Mouse (Mus musculus) NIH3T3 (cell line): Measurements from ENCODE around the gene Pfdn6.
"Not testable (repeated sequence)": the region's sequence is repeated elsewhere in the genome, so short reads cannot be mapped to it uniquely, and the experiment has no call there.

Experiments
- DNase-seq: peaks from one replicate; pipeline ENCODE4 v3.0.0-alpha.2; 2012; ENCODE audit warnings: low read depth

Gene Pfdn6

DNA sequence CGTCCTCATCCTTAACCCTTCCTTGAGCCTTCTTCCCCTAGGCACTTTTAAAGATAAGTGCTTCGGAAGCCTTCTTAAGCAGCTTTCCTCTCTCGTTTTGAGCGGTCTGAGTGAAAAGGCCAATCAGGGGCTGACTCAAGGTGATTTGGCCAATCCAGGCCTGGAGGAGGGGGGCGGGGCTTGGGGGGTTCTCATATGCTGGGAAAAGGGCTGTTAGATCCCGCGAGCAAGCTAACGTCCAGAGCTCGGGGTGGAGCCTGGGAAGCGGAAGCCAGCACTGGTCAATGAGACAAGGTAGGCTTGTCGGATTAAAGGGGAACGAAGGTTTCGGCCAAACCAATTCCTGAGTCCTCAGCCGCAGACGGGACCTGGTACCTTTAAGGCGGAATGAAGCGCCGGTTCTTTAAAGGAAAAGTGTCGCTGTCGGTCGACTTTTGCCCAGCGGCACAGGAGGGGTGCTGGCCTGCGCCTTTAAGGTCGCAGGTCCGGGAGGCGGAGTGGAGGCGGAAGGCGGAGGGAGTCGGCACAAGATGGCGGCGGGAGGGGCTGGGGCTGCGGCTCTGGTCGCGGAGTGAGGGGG lies 24.4 kb downstream of the Pfdn6 start, which contains the start of the genes Tapbp and Zbtb22:
TSS of gene Tapbp (plus strand) at position 229 of the 580 bp plus-strand sequence.
TSS of gene Zbtb22 (plus strand) at position 234 of the 580 bp plus-strand sequence.
- peak; percentile 99 for DNase-seq

GRCm38 (mm10) chr17:33914969-33915391 lies 25.2 kb downstream of the Pfdn6 start:
- no peak for DNase-seq

- DNase-seq, result no peak
Observed at GRCm38 (mm10) chr17:33913905-33914304, 26.2 kb downstream of the Pfdn6 start.

GRCm38 (mm10) chr17:33913264-33913663 lies 26.9 kb downstream of the Pfdn6 start:
- no peak for DNase-seq

- no peak for DNase-seq
Observed at GRCm38 (mm10) chr17:33911813-33912414, 28.2 kb downstream of the Pfdn6 start.

DNA sequence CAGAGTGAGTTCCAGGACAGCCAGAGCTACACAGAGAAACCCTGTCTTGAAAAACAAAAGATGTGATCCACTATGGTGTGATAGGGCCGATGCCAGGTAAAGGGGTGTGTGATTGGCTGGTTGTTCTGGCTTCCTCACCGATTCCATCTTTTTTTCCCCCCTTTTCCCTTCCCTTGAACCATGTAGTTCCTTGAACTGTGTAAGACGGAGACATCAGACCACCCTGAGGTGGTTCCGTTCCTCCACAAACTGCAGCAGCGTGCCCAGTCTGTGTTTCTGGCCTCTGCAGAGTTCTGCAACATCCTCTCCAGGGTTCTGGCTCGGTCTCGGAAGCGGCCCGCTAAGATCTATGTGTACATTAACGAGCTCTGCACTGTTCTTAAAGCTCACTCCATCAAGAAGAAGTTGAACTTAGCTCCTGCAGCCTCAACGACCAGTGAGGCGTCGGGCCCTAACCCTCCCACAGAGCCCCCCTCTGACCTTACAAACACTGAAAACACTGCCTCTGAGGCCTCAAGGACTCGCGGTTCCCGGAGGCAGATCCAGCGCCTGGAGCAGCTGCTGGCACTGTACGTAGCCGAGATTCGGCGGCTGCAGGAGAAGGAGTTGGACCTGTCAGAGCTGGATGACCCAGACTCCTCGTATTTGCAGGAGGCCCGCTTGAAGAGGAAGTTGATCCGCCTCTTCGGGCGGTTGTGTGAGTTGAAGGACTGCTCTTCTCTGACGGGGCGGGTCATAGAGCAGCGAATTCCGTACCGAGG lies 28.9 kb downstream of the Pfdn6 start:
- no peak for DNase-seq

DNA sequence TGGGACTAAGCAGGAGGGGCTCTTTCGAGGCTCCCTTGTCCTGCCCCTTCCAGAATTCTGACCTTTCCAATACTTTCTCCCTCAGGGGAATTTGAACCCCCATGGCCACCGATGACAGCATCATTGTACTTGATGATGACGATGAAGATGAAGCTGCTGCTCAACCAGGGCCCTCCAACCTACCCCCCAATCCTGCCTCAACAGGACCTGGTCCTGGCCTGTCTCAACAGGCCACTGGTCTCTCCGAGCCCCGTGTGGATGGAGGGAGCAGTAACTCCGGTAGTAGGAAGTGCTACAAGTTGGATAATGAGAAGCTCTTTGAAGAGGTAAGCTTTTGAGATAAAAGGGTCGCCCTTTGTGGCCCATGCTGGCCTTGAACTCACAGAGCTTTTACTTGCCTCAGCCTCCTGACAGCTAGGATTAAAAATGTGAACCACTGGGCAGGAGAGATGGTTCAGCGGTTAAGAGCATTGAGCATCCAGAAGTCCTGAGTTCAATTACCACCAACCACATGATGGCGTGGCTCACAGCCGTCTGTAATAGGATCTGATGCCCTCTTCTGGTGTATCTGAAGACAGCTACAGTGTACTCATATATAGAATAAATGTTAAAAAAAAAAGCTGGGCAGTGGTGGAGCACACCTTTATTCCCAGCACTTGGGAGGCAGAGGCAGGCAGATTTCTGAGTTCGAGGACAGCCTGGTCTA lies 29.6 kb downstream of the Pfdn6 start:
- DNase-seq, result peak; percentile 66

- DNase-seq, result peak; percentile 75
Observed at GRCm38 (mm10) chr17:33909869-33910250, 30.3 kb downstream of the Pfdn6 start.

- peak; percentile 100 for DNase-seq
Observed at GRCm38 (mm10) chr17:33909077-33909868, 30.9 kb downstream of the Pfdn6 start, which contains the start of gene Daxx. TSS of gene Daxx (plus strand) at chr17:33909414.

- DNase-seq, result peak; percentile 60
Observed at GRCm38 (mm10) chr17:33908331-33909076, 31.6 kb downstream of the Pfdn6 start.

DNA sequence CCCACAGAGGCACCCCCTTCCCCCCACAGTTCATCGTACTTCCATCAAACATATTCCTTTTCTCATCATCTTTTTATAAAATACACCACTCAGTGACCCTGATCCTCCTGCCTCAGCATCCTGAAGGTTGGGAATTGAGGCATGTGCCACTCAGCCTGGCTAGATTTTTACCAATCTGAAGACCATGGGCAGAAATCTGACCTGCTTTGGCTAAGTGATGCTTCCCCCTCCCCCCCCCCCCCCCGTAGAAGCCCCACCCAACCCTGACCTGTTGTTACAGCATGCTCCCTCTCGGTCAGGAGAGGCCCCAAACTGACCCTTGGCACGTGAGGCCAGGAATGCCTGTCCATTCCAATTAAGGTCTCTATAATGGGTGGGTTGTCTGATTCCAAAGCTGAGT lies 35.3 kb downstream of the Pfdn6 start, which contains the start of gene Platr17:
TSS of gene Platr17 (plus strand) at position 301 of the 400 bp plus-strand sequence.
- DNase-seq, result not testable (repeated sequence)

DNA sequence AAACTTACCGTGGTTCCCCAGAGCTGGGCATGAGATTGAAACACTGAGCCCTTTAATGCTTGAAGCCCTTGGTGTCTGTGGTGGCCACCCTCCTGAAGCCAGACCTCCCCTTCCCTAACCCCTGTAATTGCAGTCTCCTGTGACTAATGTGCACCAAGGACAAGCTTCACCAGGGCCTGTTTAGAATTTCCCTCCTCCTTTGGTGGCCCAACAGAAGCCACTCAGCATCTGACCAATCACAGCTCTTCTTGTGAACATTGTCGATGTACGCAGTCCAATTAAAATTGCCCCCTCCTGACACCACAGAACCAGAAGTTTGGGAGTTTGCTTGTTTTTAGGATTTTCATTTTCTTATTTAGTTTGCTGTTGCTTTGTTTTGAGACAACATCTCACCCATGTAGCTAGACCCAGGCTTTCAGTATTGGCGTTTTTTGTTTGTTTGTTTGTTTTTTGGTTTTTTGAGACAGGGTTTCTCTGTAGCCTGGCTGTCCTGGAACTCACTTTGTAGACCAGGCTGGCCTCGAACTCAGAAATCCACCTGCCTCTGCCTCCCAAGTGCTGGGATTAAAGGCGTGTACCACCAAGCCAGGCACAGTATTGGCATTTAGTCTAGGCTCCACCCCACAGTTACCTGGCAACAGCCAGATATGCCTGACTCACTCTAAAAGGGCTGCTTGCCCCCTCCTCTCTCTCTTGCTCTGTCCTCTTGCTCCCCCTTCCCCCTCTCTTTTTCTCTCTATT lies 36.1 kb downstream of the Pfdn6 start:
- not testable (repeated sequence) for DNase-seq

DNA sequence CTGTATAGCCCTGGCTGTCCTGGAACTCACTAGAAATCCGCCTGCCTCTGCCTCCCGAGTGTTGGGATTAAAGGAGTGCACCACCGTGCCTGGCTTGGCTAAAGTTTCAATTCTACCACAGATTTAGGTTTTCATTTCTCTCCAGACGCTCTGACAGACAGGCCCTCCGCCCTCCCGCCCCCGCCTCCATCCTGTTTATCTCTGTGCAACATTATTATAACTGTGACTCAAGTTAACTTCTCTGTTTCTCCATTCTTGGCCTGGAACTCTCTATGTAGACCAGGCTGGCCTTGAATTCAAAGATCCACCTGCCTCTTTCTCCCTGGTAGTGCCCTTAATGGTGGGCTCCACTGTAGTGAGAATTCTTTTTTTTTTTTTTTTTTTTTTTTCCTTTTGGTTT lies 37.7 kb downstream of the Pfdn6 start:
- DNase-seq, result no peak

DNA sequence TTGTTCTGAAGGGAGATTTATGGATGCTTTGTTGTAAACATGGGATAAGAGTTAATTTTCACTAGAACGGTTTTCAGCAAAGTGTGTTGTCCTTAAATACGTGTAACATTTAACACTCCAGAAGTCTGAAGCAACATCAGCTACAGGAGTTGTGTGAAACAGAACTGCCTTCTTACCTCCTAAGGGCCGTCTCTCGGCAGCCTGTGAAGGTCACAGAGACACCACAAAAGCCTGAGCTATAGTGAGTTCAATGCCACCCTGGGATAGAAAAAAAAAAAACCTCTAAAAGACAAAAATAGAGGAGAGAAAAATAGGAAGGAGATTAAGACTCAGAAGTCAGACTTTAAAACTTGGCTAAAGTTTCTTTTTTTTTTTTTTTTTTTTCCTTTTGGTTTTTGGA lies 38.1 kb downstream of the Pfdn6 start:
- no peak for DNase-seq

- DNase-seq, result no peak
Observed at GRCm38 (mm10) chr17:33901653-33902052, 38.5 kb downstream of the Pfdn6 start.

- DNase-seq, result no peak
Observed at GRCm38 (mm10) chr17:33900989-33901314, 39.2 kb downstream of the Pfdn6 start.

DNA sequence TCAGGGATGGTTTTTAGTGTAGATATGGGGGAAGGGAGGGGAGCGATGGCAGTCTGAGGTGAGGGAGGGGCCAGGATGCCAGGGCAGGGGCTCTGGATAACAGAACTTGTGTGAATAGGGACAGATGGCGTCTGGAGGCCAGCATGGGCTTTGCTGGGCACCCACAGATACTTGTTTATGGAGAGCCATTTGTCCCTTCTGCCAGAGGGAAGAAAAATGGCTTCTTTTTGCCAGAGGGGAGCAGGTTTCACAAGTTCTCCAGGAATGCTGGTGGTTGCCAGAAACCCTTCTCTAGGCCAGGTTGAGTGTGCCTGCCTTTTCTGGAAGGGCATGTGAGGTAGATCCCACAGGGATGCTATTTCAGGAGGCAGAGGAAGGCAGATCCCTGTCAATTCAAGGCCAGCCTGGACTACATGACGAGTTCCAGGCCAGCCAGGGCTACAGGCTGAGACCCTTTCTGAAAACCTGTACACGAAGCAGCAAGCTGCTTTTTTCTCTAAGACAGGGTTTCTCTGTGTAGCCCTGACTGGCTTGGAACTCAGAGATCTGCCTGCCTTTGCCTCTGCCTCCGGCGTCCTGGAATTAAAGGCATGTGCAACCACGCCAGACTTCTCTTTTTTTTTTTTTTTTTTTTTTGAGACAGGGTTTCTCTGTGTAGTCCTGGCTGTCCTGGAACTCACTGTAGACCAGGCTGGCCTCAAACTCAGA lies 39.7 kb downstream of the Pfdn6 start:
- peak; percentile 24 for DNase-seq

DNA sequence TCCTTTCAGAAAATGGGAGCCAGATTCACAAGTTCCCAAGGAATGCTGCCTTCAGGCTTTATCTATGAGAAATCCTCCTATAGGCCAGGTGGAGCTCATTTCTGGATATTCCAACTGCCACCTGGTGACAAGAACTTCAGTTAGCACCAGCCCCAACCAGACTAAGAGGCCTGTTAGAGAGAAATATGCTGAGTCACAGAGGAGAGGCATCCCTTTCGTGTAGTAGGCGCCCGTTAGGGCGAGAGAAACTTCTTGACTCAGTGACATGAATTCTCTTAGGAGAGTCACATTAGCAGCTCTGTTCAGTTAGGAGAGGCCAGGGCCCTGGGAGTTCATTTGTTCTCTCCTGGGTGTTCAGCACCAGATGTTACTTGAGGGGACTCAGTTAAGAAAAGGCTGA lies 40.5 kb downstream of the Pfdn6 start:
- DNase-seq, result no peak

GRCm38 (mm10) chr17:33898193-33898592 lies 42.0 kb downstream of the Pfdn6 start:
- DNase-seq, result peak; percentile 73
